Mouse (Mus musculus) olfactory bulb, adult 2 months (tissue): Measurements from ENCODE around the gene Mrpl43. TPM values are rescaled to one million over a fixed set of nuclear protein-coding genes. Genes with fewer than 3 reads are reported as not detected.
A peak's percentile ranks its signal among the peaks of the same experiment; 100 is the strongest.

Experiments used
- H3K27ac ChIP-seq: fragments of 200-500 bp; 2 replicates; pipeline ENCODE4 v1.5.1; 2012; ENCODE audit warnings: low read depth, low read length; ENCODE audit not compliant: insufficient read depth
- H3K4me1 ChIP-seq: fragments of 200-500 bp; 2 replicates; pipeline ENCODE4 v1.6.1; 2012; ENCODE audit warnings: low read length; ENCODE audit not compliant: control insufficient read depth, insufficient read depth
- H3K4me3 ChIP-seq: fragments of 200-500 bp; 2 replicates; pipeline ENCODE4 v1.5.1; 2012; ENCODE audit warnings: mild to moderate bottlenecking, low read depth, low read length, moderate library complexity; ENCODE audit not compliant: insufficient read depth
- CTCF ChIP-seq: fragments of 200-500 bp; IDR thresholded peaks from 2 replicates; pipeline ENCODE4 v1.5.1; 2012; ENCODE audit warnings: low read depth, mild to moderate bottlenecking, low read length, moderate library complexity; ENCODE audit not compliant: insufficient read depth
- POLR2A ChIP-seq: fragments of 200-500 bp; IDR thresholded peaks from 2 replicates; pipeline ENCODE4 v1.6.1; 2012; ENCODE audit warnings: mild to moderate bottlenecking, low read depth, low read length, moderate library complexity; ENCODE audit not compliant: insufficient read depth
- WGBS: fragments of 180-500 bp; shearing (Covaris S2); methylation state at CpG from one replicate; pipeline ENCODE4 v1.1.7; 2018; 5-methylcytosine and 5-hydroxymethylcytosine counted together
- polyA plus RNA-seq: library from polyadenylated mRNA; stranded (reverse); fragments of >200 nt; gene quantifications from 2 replicates; pipeline ENCODE4 v1.2.4, GENCODE M21; 2012; ENCODE audit warnings: low replicate concordance; ENCODE audit not compliant: missing spikeins, insufficient read depth, insufficient read length

Mrpl43 gene
- polyA plus RNA-seq, 1 experiment = not detected

DNA sequence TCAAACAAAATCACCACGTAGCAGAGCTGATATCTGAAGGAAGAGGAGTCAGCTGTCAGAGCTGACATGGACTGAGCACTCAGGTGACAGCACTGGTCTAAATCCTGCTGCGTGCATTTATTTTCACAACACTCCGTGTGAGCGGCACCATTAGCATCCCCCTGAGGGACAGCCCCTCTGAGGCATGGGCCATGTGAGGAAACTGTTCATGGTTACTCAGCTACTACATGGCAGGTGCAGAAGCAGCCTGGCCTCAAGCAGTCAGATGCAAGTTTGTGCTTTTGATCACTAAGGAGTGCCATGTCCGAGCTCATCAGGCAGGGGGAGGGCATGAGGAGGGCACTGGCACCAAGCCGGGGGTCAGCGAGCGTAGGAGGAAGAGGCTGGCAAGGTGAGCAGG is 6.6 kb downstream of the Mrpl43 start:
- WGBS = 86% methylated on average over 8 of the region's 8 CpGs
- Histone ChIP-seq H3K27ac (no peak overlapping the region), H3K4me3 (no peak overlapping the region), H3K4me1 (peaks cover 8% of the 10 kb centered on the region; the same call in 1 of the 2 replicates)
- no peak for TF ChIP-seq POLR2A
- TF ChIP-seq CTCF = no peak

DNA sequence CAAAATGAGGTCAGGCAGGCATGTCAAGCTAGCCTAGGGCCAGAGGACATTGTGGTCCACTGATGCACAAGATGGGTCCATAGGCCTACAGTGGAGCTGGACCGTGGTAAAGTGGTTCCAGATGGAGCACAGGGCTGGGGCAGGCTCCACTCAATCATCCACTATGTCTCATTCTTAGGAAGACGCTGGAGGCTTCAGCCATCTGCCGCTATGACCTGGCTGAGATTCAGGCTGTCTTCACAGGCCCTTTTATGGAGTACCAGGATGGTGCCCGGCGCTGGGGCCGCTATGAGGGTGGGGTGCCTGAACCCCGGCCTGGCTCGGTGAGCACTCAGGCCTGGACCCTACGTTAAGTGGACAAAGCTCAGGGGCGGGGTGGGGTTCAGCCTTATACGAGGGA is 8.5 kb downstream of the Mrpl43 start:
- peaks cover 3% of the 10 kb centered on the region; the same call in 1 of the 2 replicates for H3K4me1 ChIP-seq
- TF ChIP-seq POLR2A (no peak), CTCF (no peak)
- 86% methylated on average over 11 of the region's 11 CpGs for WGBS

DNA sequence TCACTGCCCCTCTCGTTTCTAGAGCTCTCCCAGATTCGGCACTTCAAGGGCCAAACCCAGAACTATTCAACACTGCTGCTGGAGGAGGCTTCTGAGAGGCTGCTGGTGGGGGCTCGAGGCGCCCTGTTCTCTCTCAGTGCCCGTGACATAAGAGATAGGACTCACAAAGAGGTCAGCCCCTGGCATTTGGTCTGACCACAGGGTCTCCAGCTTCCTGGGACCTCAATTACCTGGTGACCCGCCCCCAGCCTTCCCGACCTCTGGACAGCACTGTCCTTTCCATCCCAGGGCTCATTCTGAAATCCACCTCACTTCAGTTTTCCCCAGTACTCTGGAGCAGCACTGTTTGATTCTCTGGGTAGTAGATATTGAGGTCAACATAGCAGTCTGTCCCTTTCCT is 13.5 kb downstream of the Mrpl43 start:
- Histone ChIP-seq H3K4me1 (peaks cover 11% of the 10 kb centered on the region; the same call in 1 of the 2 replicates), H3K27ac (no peak overlapping the region), H3K4me3 (no peak overlapping the region)
- TF ChIP-seq CTCF (no peak), POLR2A (no peak)
- 75% methylated on average over 7 of the region's 7 CpGs for WGBS

More for the DNA sequence above, 8.5 kb downstream of the Mrpl43 start:
- H3K4me3 ChIP-seq = no peak overlapping the region
- H3K27ac ChIP-seq = no peak overlapping the region

DNA sequence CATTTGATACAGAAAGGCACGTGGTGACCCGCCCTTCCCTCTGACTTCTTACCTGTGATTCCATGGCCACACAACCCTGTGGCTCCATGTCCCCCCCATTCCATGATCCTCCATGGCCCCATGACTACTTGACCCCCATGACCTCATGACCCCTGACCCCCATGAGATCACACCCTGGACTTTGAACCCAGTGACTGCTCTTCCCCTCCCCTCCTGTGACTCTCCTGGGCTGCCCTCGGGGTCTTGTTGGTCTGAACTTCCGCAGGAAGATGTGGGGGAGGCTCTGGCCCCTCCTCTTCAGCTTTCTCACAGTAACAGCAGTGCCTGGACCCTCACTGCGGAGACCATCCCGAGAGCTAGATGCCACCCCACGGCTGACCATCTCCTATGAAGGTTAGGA is 14.0 kb downstream of the Mrpl43 start:
- TF ChIP-seq CTCF (no peak), POLR2A (no peak)
- Histone ChIP-seq H3K4me1 (peaks cover 11% of the 10 kb centered on the region; the same call in 1 of the 2 replicates), H3K27ac (no peak overlapping the region), H3K4me3 (no peak overlapping the region)
- 71% methylated on average over 7 of the region's 7 CpGs for WGBS

DNA sequence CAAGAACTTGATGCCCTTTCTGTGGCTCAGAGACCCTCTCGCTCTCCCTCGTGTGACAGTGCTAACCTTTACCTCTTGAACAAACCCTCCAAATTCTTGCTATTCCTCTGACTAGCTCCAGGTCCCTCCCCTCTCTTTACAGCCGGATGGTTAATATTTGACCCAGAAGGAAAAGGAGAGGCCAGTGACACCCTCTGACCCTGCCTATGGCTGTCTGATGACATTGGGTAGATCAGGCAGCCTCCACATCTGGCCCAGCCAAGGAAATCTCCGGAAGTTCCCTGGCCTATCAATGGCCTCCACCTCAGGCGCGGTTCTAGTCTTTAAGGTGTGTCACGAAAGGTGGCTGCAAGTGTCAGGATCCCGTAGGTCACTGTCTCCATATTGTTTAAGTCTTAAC is 15.2 kb downstream of the Mrpl43 start:
- H3K4me1 ChIP-seq = peaks cover 11% of the 10 kb centered on the region; the same call in 1 of the 2 replicates
- H3K27ac ChIP-seq = no peak overlapping the region
- 95% methylated on average over 8 of the region's 8 CpGs for WGBS
- TF ChIP-seq POLR2A (no peak), CTCF (no peak)
- H3K4me3 ChIP-seq = no peak overlapping the region

DNA sequence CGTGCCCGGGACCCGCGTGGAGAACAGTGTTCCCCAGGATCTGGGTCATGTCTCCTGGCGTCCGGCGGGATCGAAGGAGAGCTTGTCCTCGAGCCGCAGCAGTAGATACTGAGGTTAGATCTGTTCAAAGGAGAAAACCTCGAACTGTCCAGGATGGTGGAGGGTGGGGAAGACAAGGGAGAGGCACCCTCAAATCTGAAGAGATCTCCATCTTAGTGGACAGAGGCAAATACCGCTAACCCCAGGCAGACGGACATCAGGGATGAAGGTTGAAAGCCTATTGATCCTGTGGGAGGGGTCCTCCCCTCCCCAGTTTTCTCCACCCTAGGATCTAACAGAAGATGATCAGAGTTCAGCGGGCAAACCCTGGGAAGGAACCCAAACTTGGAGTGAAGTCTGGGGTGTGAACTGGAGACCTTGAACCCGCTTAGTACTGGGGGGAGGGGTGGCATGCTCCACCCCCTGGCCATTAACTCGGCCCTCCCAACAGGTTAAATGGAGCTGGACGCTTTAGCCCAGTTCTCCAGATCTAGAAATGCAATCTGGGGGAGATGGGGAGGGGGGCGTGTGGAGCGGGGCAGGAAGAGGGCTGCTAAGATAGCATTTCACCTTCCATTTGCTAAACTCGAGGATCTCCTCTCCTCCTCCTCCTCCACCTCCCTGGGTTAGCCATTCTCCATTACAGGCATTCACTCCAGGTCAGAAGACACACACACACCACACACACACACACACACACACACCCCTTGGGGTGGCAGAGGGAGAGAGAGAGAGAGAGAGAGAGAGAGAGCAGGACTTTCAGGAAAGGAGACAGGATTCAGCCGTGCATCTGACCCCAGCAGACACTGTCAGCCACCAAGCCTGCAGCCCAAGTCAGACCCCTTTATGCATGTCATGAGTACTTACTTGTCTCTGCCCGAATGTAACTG is 16.4 kb downstream of the Mrpl43 start:
- H3K4me3 ChIP-seq = peak overlapping the region; percentile 65
- no peak overlapping the region for H3K27ac ChIP-seq
- H3K4me1 ChIP-seq = peaks cover 11% of the 10 kb centered on the region; the same call in 1 of the 2 replicates
- TF ChIP-seq POLR2A (no peak), CTCF (no peak)
- 13% methylated on average over 22 of the region's 22 CpGs for WGBS

DNA sequence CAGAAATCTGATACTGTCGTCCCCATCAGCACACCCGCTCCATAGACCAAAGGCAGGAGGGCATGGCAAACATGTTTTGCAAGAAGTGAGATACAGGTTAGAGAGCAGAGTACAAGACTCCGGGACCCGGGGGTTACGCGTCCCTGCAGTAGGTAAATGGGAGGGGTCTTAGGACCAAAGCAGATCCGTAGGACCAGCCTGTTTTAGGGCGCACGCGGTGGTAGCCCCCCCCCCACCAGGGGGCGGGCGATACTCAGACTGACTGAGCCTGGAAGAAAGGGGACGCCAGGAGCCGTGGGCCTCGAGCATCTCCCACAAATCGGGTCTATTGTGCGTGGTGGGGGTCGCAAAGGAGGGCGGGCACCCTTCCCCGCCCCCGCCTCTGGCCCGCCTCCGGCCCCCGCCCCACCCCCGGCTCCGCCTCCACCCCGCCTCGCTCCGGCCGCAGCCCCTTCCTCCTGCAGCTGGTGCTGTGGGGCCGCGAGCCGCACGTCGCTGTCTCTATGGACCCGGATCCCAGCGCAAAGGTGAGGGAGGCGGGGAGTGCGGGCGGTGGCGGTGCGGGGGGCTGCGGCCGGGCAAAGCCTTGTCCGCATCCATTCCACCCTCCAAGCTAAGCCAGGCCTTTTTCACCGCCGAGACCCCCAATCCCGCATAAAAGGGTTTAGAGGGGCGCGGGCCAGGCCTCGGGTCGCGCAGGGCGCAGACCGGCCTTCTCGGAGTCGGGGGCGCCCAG is 17.2 kb downstream of the Mrpl43 start, which contains the start of gene Sema4g:
TSS of gene Sema4g (plus strand) at position 271 of the 736 bp plus-strand sequence.
- Histone ChIP-seq H3K27ac (no peak within 1 kb of the TSS), H3K4me1 (peaks cover 11% of the 10 kb centered on the region; the same call in 1 of the 2 replicates), H3K4me3 (peak within 1 kb of the TSS; percentile 65)
- TF ChIP-seq POLR2A (no peak), CTCF (peak; percentile 53; the same call in 1 of the 2 replicates)
- WGBS = under 1% methylated on average over 53 of the region's 58 CpGs

DNA sequence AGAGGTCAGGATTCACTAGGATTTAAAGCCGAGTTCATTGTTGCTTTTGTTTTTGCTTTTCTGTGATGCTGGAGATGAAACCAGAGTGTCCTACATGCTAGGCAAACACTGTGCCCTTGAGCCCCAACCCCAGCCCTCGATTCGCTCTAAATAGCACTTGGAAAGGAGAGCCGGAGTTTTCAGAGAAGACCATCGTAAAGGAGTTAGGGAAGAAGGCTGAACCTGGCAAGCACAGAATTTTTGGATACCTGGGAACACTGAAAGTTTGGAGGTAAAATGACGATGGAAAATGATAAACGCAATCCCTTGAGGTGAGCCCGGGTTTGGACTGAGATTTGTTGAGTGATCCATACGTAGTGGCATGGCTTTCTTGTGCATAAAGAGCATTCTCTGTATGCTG is 17.9 kb downstream of the Mrpl43 start:
- Histone ChIP-seq H3K4me1 (peaks cover 11% of the 10 kb centered on the region; the same call in 1 of the 2 replicates), H3K4me3 (0 out of 2 replicates have a peak overlapping the region, but pooled peaks have one; percentile 65), H3K27ac (no peak overlapping the region)
- WGBS = 39% methylated on average over 9 of the region's 9 CpGs
- TF ChIP-seq CTCF = no peak
- no peak for TF ChIP-seq POLR2A

DNA sequence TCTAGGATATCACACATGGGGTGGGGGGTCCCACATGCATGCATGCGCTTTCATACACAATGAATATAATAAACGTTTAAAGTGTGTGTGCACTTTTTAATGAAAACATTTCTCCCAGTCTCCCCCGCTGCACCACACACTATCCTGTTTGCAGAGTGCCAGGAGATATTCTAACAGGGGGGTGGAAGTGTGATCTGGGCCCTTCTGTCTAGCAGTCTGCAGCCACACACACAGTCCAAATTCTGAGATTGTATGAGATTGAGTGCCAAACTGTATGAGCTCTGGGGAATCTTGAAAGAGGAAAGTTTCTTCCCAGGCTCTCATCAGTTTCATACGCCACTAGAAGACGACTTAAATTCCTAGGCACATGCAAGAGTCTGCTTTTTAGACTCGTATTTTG is 18.4 kb downstream of the Mrpl43 start:
- Histone ChIP-seq H3K4me1 (peaks cover 11% of the 10 kb centered on the region; the same call in 1 of the 2 replicates), H3K27ac (no peak overlapping the region), H3K4me3 (no peak overlapping the region)
- TF ChIP-seq CTCF = no peak
- no peak for TF ChIP-seq POLR2A
- 73% methylated on average over 6 of the region's 6 CpGs for WGBS
